In genomic region chr2:118372901-118373571, GRCm38 (mm10) we compare ENCODE assay signal across 8 mouse cellular contexts. TPM values are rescaled to one million over a fixed set of nuclear protein-coding genes. Genes with fewer than 3 reads are reported as not detected.
A peak's percentile ranks its signal among the peaks of the same experiment; 100 is the strongest.
DNase-seq lines count a peak whose midpoint lies in the region; ATAC-seq and TF ChIP-seq lines count a peak whose summit lies in the region.

Gene Gpr176, minus strand, starts transcription at chr2:118373419.

- DNase-seq in urinary bladder, postnatal 14 days (ENCODE audit: low spot score), result peak; percentile 4
- no peak for DNase-seq in urinary bladder, postnatal 25 days (ENCODE audit: low spot score)
- peak; percentile 61 for DNase-seq in embryo, embryonic 9.5 days (ENCODE audit: extremely low spot score)
- DNase-seq in kidney, postnatal 0 days (ENCODE audit: low spot score), result peak; percentile 47
- DNase-seq in liver, embryonic 14.5 days (ENCODE audit: low read depth in 3 of 3, low spot score in 3 of 3), result no peak
- peak; percentile 11 for DNase-seq in thymus, adult 2 months

- TF ChIP-seq EP300 in liver, embryonic 14.5 days (IDR thresholded peaks at IDR 0.05; ENCODE audit: low read depth), result no peak

- H3K27ac ChIP-seq in heart, embryonic 13.5 days (replicated peaks), result no peak within 1 kb of the TSS
- H3K27ac ChIP-seq in kidney, postnatal 0 days, result no peak within 1 kb of the TSS
- no peak within 1 kb of the TSS for H3K27ac ChIP-seq in liver, embryonic 14.5 days
- H3K27ac ChIP-seq in neural tube, embryonic 13.5 days (replicated peaks), result peak within 1 kb of the TSS; percentile 73
- H3K27ac ChIP-seq in thymus, adult 2 months (ENCODE audit: control insufficient read depth, insufficient read depth, low read length), result no peak within 1 kb of the TSS

- H3K27me3 ChIP-seq in heart, embryonic 13.5 days (replicated peaks), result peaks cover 56% of the 10 kb centered on the region
- H3K27me3 ChIP-seq in kidney, postnatal 0 days (ENCODE audit: insufficient read depth, low read length), result no peaks in the 10 kb centered on the region; the same call in 1 of the 2 replicates
- H3K27me3 ChIP-seq in liver, embryonic 14.5 days (ENCODE audit: control insufficient read depth, insufficient read depth, low read length), result peaks cover 35% of the 10 kb centered on the region
- peaks cover 31% of the 10 kb centered on the region for H3K27me3 ChIP-seq in neural tube, embryonic 13.5 days
- peaks cover 13% of the 10 kb centered on the region for H3K27me3 ChIP-seq in thymus, adult 2 months (ENCODE audit: control insufficient read depth, insufficient read depth, low read length)

- 2% methylated on average over 52 of the region's 59 CpGs for WGBS in heart, embryonic 13.5 days
- WGBS in kidney, postnatal 0 days, result under 1% methylated on average over 57 of the region's 59 CpGs
- WGBS in liver, embryonic 14.5 days (ENCODE audit: insufficient replicate concordance), result 2% methylated on average over 59 of the region's 59 CpGs
- under 1% methylated on average over 56 of the region's 59 CpGs for WGBS in neural tube, embryonic 13.5 days
- 2% methylated on average over 58 of the region's 59 CpGs for WGBS in thymus, adult 2 months

- H3K4me2 ChIP-seq in heart, embryonic 13.5 days, result peak within 1 kb of the TSS; percentile 81
- peak within 1 kb of the TSS; percentile 81 for H3K4me2 ChIP-seq in kidney, postnatal 0 days (ENCODE audit: low read length)
- H3K4me2 ChIP-seq in liver, embryonic 14.5 days (ENCODE audit: low read depth), result peak within 1 kb of the TSS; percentile 66
- H3K4me2 ChIP-seq in neural tube, embryonic 13.5 days, result peak within 1 kb of the TSS; percentile 84

- no peak for TF ChIP-seq POLR2A in thymus, adult 2 months (IDR thresholded peaks at IDR 0.05; ENCODE audit: control insufficient read depth, extremely low read depth, insufficient read depth, low read length, poor library complexity)

- no peaks in the 10 kb centered on the region for H3K36me3 ChIP-seq in heart, embryonic 13.5 days
- H3K36me3 ChIP-seq in kidney, postnatal 0 days (ENCODE audit: insufficient read depth, low read length), result no peaks in the 10 kb centered on the region
- H3K36me3 ChIP-seq in liver, embryonic 14.5 days (replicated peaks; ENCODE audit: control insufficient read depth, insufficient read depth, low read depth), result no peaks in the 10 kb centered on the region
- no peaks in the 10 kb centered on the region for H3K36me3 ChIP-seq in neural tube, embryonic 13.5 days
- H3K36me3 ChIP-seq in thymus, adult 2 months (ENCODE audit: control insufficient read depth, insufficient read depth, low read length), result no peaks in the 10 kb centered on the region

- peaks cover 18% of the 10 kb centered on the region for H3K4me1 ChIP-seq in heart, embryonic 13.5 days
- H3K4me1 ChIP-seq in kidney, postnatal 0 days (replicated peaks; ENCODE audit: insufficient read depth, low read length), result peaks cover 14% of the 10 kb centered on the region; the same call in 1 of the 2 replicates
- H3K4me1 ChIP-seq in liver, embryonic 14.5 days (replicated peaks; ENCODE audit: control insufficient read depth in 2 of 2, insufficient read depth in 2 of 2, low read length in 1 of 2), result no peaks in the 10 kb centered on the region
- H3K4me1 ChIP-seq in neural tube, embryonic 13.5 days (replicated peaks), result peaks cover 20% of the 10 kb centered on the region
- peaks cover 17% of the 10 kb centered on the region for H3K4me1 ChIP-seq in thymus, adult 2 months (replicated peaks; ENCODE audit: control insufficient read depth, insufficient read depth, low read length)

- no peaks in the 10 kb centered on the region for H3K9me3 ChIP-seq in heart, embryonic 13.5 days
- no peaks in the 10 kb centered on the region for H3K9me3 ChIP-seq in kidney, postnatal 0 days (replicated peaks; ENCODE audit: low read length)
- no peaks in the 10 kb centered on the region for H3K9me3 ChIP-seq in liver, embryonic 14.5 days (ENCODE audit: control insufficient read depth, low read length)
- H3K9me3 ChIP-seq in neural tube, embryonic 13.5 days, result no peaks in the 10 kb centered on the region

- H3K4me3 ChIP-seq in heart, embryonic 13.5 days, result peak within 1 kb of the TSS; percentile 56
- peak within 1 kb of the TSS; percentile 43 for H3K4me3 ChIP-seq in kidney, postnatal 0 days (replicated peaks; ENCODE audit: low read depth, low read length)
- H3K4me3 ChIP-seq in liver, embryonic 14.5 days (ENCODE audit: insufficient read depth in 1 of 2, low read depth in 2 of 2, low read length in 2 of 2), result peak within 1 kb of the TSS; percentile 24 to 46
- peak within 1 kb of the TSS; percentile 48 for H3K4me3 ChIP-seq in neural tube, embryonic 13.5 days
- peak within 1 kb of the TSS; percentile 32 for H3K4me3 ChIP-seq in thymus, adult 2 months (ENCODE audit: control insufficient read depth, insufficient read depth, low read length)

- H3K9ac ChIP-seq in heart, embryonic 13.5 days, result peak within 1 kb of the TSS; percentile 74
- H3K9ac ChIP-seq in kidney, postnatal 0 days (ENCODE audit: low read depth, low read length), result peak within 1 kb of the TSS; percentile 46
- H3K9ac ChIP-seq in liver, embryonic 14.5 days (replicated peaks), result no peak within 1 kb of the TSS
- peak within 1 kb of the TSS; percentile 70 for H3K9ac ChIP-seq in neural tube, embryonic 13.5 days

- no peak for TF ChIP-seq CTCF in kidney, postnatal 0 days (IDR thresholded peaks at IDR 0.05; ENCODE audit: low read depth)
- TF ChIP-seq CTCF in liver, embryonic 14.5 days (IDR thresholded peaks at IDR 0.05; ENCODE audit: low read depth), result no peak
- TF ChIP-seq CTCF in thymus, adult 2 months (IDR thresholded peaks at IDR 0.05; ENCODE audit: borderline replicate concordance, control insufficient read depth, extremely low read depth, insufficient read depth, low read length, poor library complexity), result no peak

- ATAC-seq in heart, embryonic 13.5 days (ENCODE audit: extremely low read depth, insufficient number of reproducible peaks, low FRiP score, low TSS enrichment), result peak; percentile 42; the same call in 1 of the 2 replicates
- peak; percentile 68 for ATAC-seq in kidney, postnatal 0 days (replicated peaks; ENCODE audit: low FRiP score, low read depth)
- peak; percentile 50; the same call in 1 of the 2 replicates for ATAC-seq in liver, embryonic 14.5 days (ENCODE audit: insufficient read depth)
- peak; percentile 89 for ATAC-seq in neural tube, embryonic 13.5 days (ENCODE audit: low read depth)

RNA-seq across cellular contexts. Expression of gene Gpr176, which starts in this region (rescaled TPM):
- polyA plus RNA-seq in heart, embryonic 13.5 days (2015; fragmentation: Nextera tagmentation; extraction: Ambion mirVana), result 0.19 and 0.32 TPM in 2 replicates
- polyA plus RNA-seq in kidney, postnatal 0 days (2015; fragmentation: Nextera tagmentation; extraction: Ambion mirVana), result 2.1 and 2.3 TPM in 2 replicates
- polyA plus RNA-seq in liver, embryonic 14.5 days (2012; rRNA removed), result 0.09 and 0.12 TPM in 2 replicates
- polyA plus RNA-seq in liver, embryonic 14.5 days (2014; fragmentation: Nextera tagmentation; extraction: Ambion mirVana), result 0.11 and 0.29 TPM in 2 replicates
- polyA plus RNA-seq in neural tube, embryonic 13.5 days (2015; fragmentation: Nextera tagmentation; extraction: Ambion mirVana), result 3.6 and 4.6 TPM in 2 replicates
- 0.30 and 0.55 TPM in 2 replicates for polyA plus RNA-seq in thymus, adult 2 months (2012; rRNA removed)

Comparison
In these comparisons a context has a peak if more than half of its experiments do, and no peak if none do; other contexts are left out.
1. DNase-seq: peak in urinary bladder, postnatal 14 days (single experiment), embryo, embryonic 9.5 days (single experiment) and kidney, postnatal 0 days (single experiment); none in urinary bladder, postnatal 25 days (single experiment) and liver, embryonic 14.5 days (0 of 3).
2. Peak in ATAC-seq, H3K4me3 ChIP-seq, H3K9ac ChIP-seq and H3K4me2 ChIP-seq in heart, embryonic 13.5 days; RNA of the gene not detected or under 1 TPM.
3. Peak in ATAC-seq, H3K4me3 ChIP-seq and H3K4me2 ChIP-seq in liver, embryonic 14.5 days; RNA of the gene not detected or under 1 TPM.
4. Peak in DNase-seq and H3K4me3 ChIP-seq in thymus, adult 2 months; RNA of the gene not detected or under 1 TPM.
5. Peak in every context shown above with its lines, with median percentiles within 50 percentile points of each other: ATAC-seq, H3K4me2 ChIP-seq and H3K4me3 ChIP-seq.